Mouse (Mus musculus) megakaryocyte, embryonic 14.5 days (primary cell): ENCODE measurements around the gene Vps35l. TPM values are rescaled to one million over a fixed set of nuclear protein-coding genes. Genes with fewer than 3 reads are reported as not detected.
A peak's percentile ranks its signal among the peaks of the same experiment; 100 is the strongest.

Source experiments
- H3K27me3 ChIP-seq: replicated peaks from 2 replicates; pipeline ENCODE3; 2012; ENCODE audit warnings: inconsistent platforms
- H3K36me3 ChIP-seq: replicated peaks from 2 replicates; pipeline ENCODE3; 2012; ENCODE audit warnings: low read length, inconsistent platforms, mixed read lengths
- H3K4me1 ChIP-seq: 2 replicates; pipeline ENCODE4 v1.6.1; 2012; ENCODE audit warnings: inconsistent platforms
- H3K4me3 ChIP-seq: replicated peaks from 2 replicates; pipeline ENCODE3; 2012; ENCODE audit warnings: moderate library complexity, mild to moderate bottlenecking, inconsistent platforms
- H3K9me3 ChIP-seq: 2 replicates; pipeline ENCODE4 v1.6.1; 2012; ENCODE audit warnings: inconsistent platforms
- FLI1 ChIP-seq: IDR thresholded peaks from 2 replicates; pipeline ENCODE4 v1.6.1; 2012; ENCODE audit warnings: low read length, inconsistent platforms, mixed read lengths
- GATA1 ChIP-seq: IDR thresholded peaks from 3 replicates; pipeline ENCODE4 v1.6.1; 2012; ENCODE audit warnings: mixed read lengths, low read length, inconsistent platforms, borderline replicate concordance
- polyA plus RNA-seq: library from polyadenylated mRNA; stranded (reverse); fragments of >175 nt; gene quantifications from 2 replicates; pipeline ENCODE4 v1.2.3, GENCODE M21; 2012; ENCODE audit warnings: low replicate concordance; ENCODE audit not compliant: insufficient read depth

Gene Vps35l
- polyA plus RNA-seq, 1 experiment: 13.2 TPM

GRCm38 (mm10) chr7:118706488-118706887, 33.5 kb upstream of the Vps35l start:
- TF ChIP-seq GATA1: no peak
- no peak for TF ChIP-seq FLI1
- H3K9me3 ChIP-seq: no peaks in the 10 kb centered on the region

GRCm38 (mm10) chr7:118707216-118707615, 32.8 kb upstream of the Vps35l start:
- H3K4me3 ChIP-seq: no peak overlapping the region
- no peaks in the 10 kb centered on the region for H3K27me3 ChIP-seq
- H3K9me3 ChIP-seq: no peaks in the 10 kb centered on the region
- peaks cover 34% of the 10 kb centered on the region for H3K4me1 ChIP-seq
- H3K36me3 ChIP-seq: peaks cover 11% of the 10 kb centered on the region
- TF ChIP-seq FLI1 (no peak), GATA1 (no peak)

More at GRCm38 (mm10) chr7:118706488-118706887, 33.5 kb upstream of the Vps35l start:
- H3K36me3 ChIP-seq: peaks cover 18% of the 10 kb centered on the region
- no peak overlapping the region for H3K4me3 ChIP-seq
- H3K27me3 ChIP-seq: no peaks in the 10 kb centered on the region
- H3K4me1 ChIP-seq: peaks cover 34% of the 10 kb centered on the region

- no peak overlapping the region for H3K4me3 ChIP-seq
- H3K9me3 ChIP-seq: no peaks in the 10 kb centered on the region
- H3K27me3 ChIP-seq: no peaks in the 10 kb centered on the region
- H3K4me1 ChIP-seq: peaks cover 38% of the 10 kb centered on the region
- TF ChIP-seq FLI1 (no peak), GATA1 (no peak)
- H3K36me3 ChIP-seq: peaks cover 6% of the 10 kb centered on the region
These were observed 32.0 kb upstream of the Vps35l start for GRCm38 (mm10) chr7:118708002-118708401.

- H3K27me3 ChIP-seq: no peaks in the 10 kb centered on the region
- no peak overlapping the region for H3K4me3 ChIP-seq
- H3K4me1 ChIP-seq: peaks cover 25% of the 10 kb centered on the region
- TF ChIP-seq GATA1 (no peak), FLI1 (no peak)
- peaks cover 11% of the 10 kb centered on the region for H3K36me3 ChIP-seq
- H3K9me3 ChIP-seq: no peaks in the 10 kb centered on the region
These were observed 29.2 kb upstream of the Vps35l start for GRCm38 (mm10) chr7:118710776-118711175.

- no peaks in the 10 kb centered on the region for H3K9me3 ChIP-seq
- H3K4me1 ChIP-seq: peaks cover 19% of the 10 kb centered on the region
- no peak for TF ChIP-seq GATA1
- peak; percentile 96 for TF ChIP-seq FLI1
- H3K27me3 ChIP-seq: no peaks in the 10 kb centered on the region
- peaks cover 20% of the 10 kb centered on the region for H3K36me3 ChIP-seq
- H3K4me3 ChIP-seq: peak within 1 kb of the TSS; percentile 99
These were observed 27.5 kb upstream of the Vps35l start, which contains the start of gene Ccp110 for GRCm38 (mm10) chr7:118712228-118713173. Ccp110 (plus strand) TSS chr7:118712552.

- Histone ChIP-seq H3K9me3 (no peaks in the 10 kb centered on the region), H3K36me3 (peaks cover 38% of the 10 kb centered on the region), H3K4me3 (no peak overlapping the region), H3K4me1 (peaks cover 19% of the 10 kb centered on the region), H3K27me3 (no peaks in the 10 kb centered on the region)
- TF ChIP-seq GATA1 (no peak), FLI1 (no peak)
These were observed 25.2 kb upstream of the Vps35l start for GRCm38 (mm10) chr7:118714873-118715272.

GRCm38 (mm10) chr7:118718066-118718465, 22.0 kb upstream of the Vps35l start:
- no peak overlapping the region for H3K4me3 ChIP-seq
- peaks cover 11% of the 10 kb centered on the region for H3K4me1 ChIP-seq
- H3K36me3 ChIP-seq: peaks cover 62% of the 10 kb centered on the region
- no peaks in the 10 kb centered on the region for H3K9me3 ChIP-seq
- TF ChIP-seq GATA1 (no peak), FLI1 (no peak)
- no peaks in the 10 kb centered on the region for H3K27me3 ChIP-seq

- no peak for TF ChIP-seq GATA1
- no peak for TF ChIP-seq FLI1
- no peaks in the 10 kb centered on the region for H3K4me1 ChIP-seq
- H3K36me3 ChIP-seq: peaks cover 81% of the 10 kb centered on the region
- H3K9me3 ChIP-seq: no peaks in the 10 kb centered on the region
- no peak overlapping the region for H3K4me3 ChIP-seq
- H3K27me3 ChIP-seq: no peaks in the 10 kb centered on the region
These were observed 16.1 kb upstream of the Vps35l start for GRCm38 (mm10) chr7:118723927-118724326.

GRCm38 (mm10) chr7:118725459-118725858, 14.6 kb upstream of the Vps35l start:
- Histone ChIP-seq H3K36me3 (peaks cover 83% of the 10 kb centered on the region), H3K4me1 (no peaks in the 10 kb centered on the region), H3K9me3 (no peaks in the 10 kb centered on the region), H3K4me3 (no peak overlapping the region), H3K27me3 (no peaks in the 10 kb centered on the region)
- TF ChIP-seq GATA1 (no peak), FLI1 (no peak)

GRCm38 (mm10) chr7:118728846-118729587, 11.0 kb upstream of the Vps35l start:
- peaks cover 93% of the 10 kb centered on the region for H3K36me3 ChIP-seq

More at GRCm38 (mm10) chr7:118728846-118729587, 11.0 kb upstream of the Vps35l start:
- Histone ChIP-seq H3K4me1 (no peaks in the 10 kb centered on the region), H3K27me3 (no peaks in the 10 kb centered on the region), H3K9me3 (no peaks in the 10 kb centered on the region), H3K4me3 (no peak overlapping the region)
- TF ChIP-seq GATA1: no peak
- no peak for TF ChIP-seq FLI1
